10 mouse cellular contexts compared by ENCODE assay signal in the genomic region with DNA sequence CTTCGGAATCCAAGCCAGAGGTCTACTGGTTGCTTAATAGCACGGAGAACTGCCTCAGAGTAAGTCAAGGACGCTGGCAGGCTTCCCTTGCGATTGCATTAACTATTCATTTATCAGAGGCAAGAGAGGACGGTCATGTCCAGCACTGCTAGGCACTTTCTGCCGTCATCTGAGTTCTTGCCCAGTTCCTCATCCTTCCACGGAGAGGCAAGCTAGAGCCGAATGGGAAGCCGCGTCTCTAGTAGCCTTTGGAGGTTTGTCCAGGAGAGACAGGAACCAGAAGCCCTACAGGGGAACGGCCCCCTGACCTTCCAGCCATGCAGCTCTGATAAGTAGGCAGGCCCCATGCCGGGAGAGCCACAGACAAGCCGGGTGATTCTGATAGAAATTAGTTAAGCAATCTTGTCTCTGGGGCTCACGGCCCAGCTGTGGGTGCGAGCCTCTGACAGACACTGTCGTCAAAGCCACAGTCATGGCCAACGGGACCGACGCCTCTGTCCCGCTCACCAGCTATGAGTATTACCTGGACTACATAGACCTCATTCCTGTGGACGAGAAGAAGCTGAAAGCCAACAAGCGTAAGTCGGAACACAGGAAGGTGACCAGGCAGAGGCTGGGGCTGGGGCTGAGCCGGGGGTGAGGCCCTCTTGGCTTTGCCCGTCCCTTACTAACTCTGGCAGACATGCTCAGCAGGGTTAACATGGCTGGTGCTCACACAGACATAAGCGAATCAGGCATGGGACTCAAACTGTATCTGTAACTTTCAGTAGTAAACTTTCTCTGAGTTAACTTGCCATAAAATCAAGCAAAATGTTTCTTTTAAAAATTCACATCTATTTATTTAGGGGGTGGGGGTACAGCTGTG. TPM values are rescaled to one million over a fixed set of nuclear protein-coding genes. Genes with fewer than 3 reads are reported as not detected.
DNase-seq lines count a peak whose midpoint lies in the region; ATAC-seq and TF ChIP-seq lines count a peak whose summit lies in the region.
"Had no signal": no experiment of that assay in that cellular context is flagged by ENCODE, and none has a peak within 500 bp of the region (broad histone marks: within the 10 kb centered on the region; RNA-seq: fewer than 3 reads in every experiment).

A gene (plus strand): TSS at position 116 of the 865 bp plus-strand sequence.

- H3K4me2 ChIP-seq in liver, embryonic 14.5 days (ENCODE audit: low read depth) = peak within 1 kb of the TSS; percentile 73
- no peak within 1 kb of the TSS for H3K4me2 ChIP-seq in hindbrain, embryonic 16.5 days (ENCODE audit: low read length)

- peak within 1 kb of the TSS; percentile 80 for H3K9ac ChIP-seq in liver, embryonic 14.5 days (replicated peaks)
- H3K9ac ChIP-seq in hindbrain, embryonic 16.5 days (ENCODE audit: low read depth, low read length) = no peak within 1 kb of the TSS

- H3K27me3 ChIP-seq in liver, embryonic 14.5 days (ENCODE audit: control insufficient read depth, insufficient read depth, low read length) = no peaks in the 10 kb centered on the region
- H3K27me3 ChIP-seq in hindbrain, embryonic 16.5 days (replicated peaks; ENCODE audit: control insufficient read depth, insufficient read depth, low read length) = no peaks in the 10 kb centered on the region

- H3K36me3 ChIP-seq in liver, embryonic 14.5 days (replicated peaks; ENCODE audit: control insufficient read depth, insufficient read depth, low read depth) = peaks cover 4% of the 10 kb centered on the region; the same call in 1 of the 2 replicates
- no peaks in the 10 kb centered on the region for H3K36me3 ChIP-seq in hindbrain, embryonic 16.5 days (ENCODE audit: control insufficient read depth, insufficient read depth, low read length)
- H3K36me3 ChIP-seq: G1E had no signal

- H3K4me1 ChIP-seq in liver, embryonic 14.5 days (replicated peaks; ENCODE audit: control insufficient read depth in 2 of 2, insufficient read depth in 2 of 2, low read length in 1 of 2) = peaks cover 15 to 36% of the 10 kb centered on the region in 2 experiments
- no peaks in the 10 kb centered on the region; the same call in 1 of the 2 replicates for H3K4me1 ChIP-seq in hindbrain, embryonic 16.5 days (ENCODE audit: control insufficient read depth, insufficient read depth, low read depth, low read length)

- H3K4me3 ChIP-seq in liver, embryonic 14.5 days (ENCODE audit: insufficient read depth in 1 of 2, low read depth in 2 of 2, low read length in 2 of 2) = peak within 1 kb of the TSS; percentile 62 to 72
- no peak within 1 kb of the TSS for H3K4me3 ChIP-seq in hindbrain, embryonic 16.5 days (ENCODE audit: low read length)

- peak; percentile 86 for DNase-seq in ovary, adult 18-20 months (ENCODE audit: low spot score)
- no peak for DNase-seq in ovary, postnatal 10 days (ENCODE audit: low spot score)
- peak; percentile 73 for DNase-seq in heart, adult 8-10 months (ENCODE audit: low spot score)
- DNase-seq in liver, embryonic 14.5 days (ENCODE audit: low read depth in 3 of 3, low spot score in 3 of 3) = peak in 2 of 3 experiments; percentile 20 to 50
- peak; percentile 62 for DNase-seq in testis, postnatal 14 days (ENCODE audit: low spot score)
- DNase-seq in right cerebral cortex, adult 18-20 months = no peak
- DNase-seq in thymus, postnatal 14 days = no peak

- H3K9me3 ChIP-seq in liver, embryonic 14.5 days (ENCODE audit: control insufficient read depth, low read length) = no peaks in the 10 kb centered on the region
- H3K9me3 ChIP-seq in hindbrain, embryonic 16.5 days (ENCODE audit: control insufficient read depth, low read length) = no peaks in the 10 kb centered on the region
- H3K9me3 ChIP-seq: G1E had no signal

- peak within 1 kb of the TSS; percentile 79 for H3K27ac ChIP-seq in liver, embryonic 14.5 days
- no peak within 1 kb of the TSS for H3K27ac ChIP-seq in hindbrain, embryonic 16.5 days (ENCODE audit: low read depth, low read length)

- 36% methylated on average over 26 of the region's 26 CpGs for WGBS in liver, embryonic 14.5 days (ENCODE audit: insufficient replicate concordance)
- WGBS in hindbrain, embryonic 16.5 days = 83% methylated on average over 26 of the region's 26 CpGs

- ATAC-seq in liver, embryonic 14.5 days (ENCODE audit: insufficient read depth) = peak; percentile 88
- no peak for ATAC-seq in hindbrain, embryonic 16.5 days

- TF ChIP-seq CTCF in liver, embryonic 14.5 days (IDR thresholded peaks at IDR 0.05; ENCODE audit: low read depth) = peak; percentile 76

- peak; percentile 63 for TF ChIP-seq EP300 in liver, embryonic 14.5 days (IDR thresholded peaks at IDR 0.05; ENCODE audit: low read depth)

RNA-seq across cellular contexts. Expression of the gene that starts here (rescaled TPM):
- 10 to 100 TPM; 13.4 to 20.0 (median 13.6) TPM for total RNA-seq in heart, adult 8-10 months (2022)
- polyA plus RNA-seq in liver, embryonic 14.5 days (2012; rRNA removed) = 44.0 and 45.1 TPM in 2 replicates
- polyA plus RNA-seq in liver, embryonic 14.5 days (2014; fragmentation: Nextera tagmentation; extraction: Ambion mirVana) = 53.6 and 60.7 TPM in 2 replicates
- polyA plus RNA-seq in hindbrain, embryonic 16.5 days (2015; fragmentation: Nextera tagmentation; extraction: Ambion mirVana) = 0.74 and 0.98 TPM in 2 replicates
- total RNA-seq: megakaryocyte-erythroid progenitor cell, adult 5-6 weeks had no signal
- polyA plus RNA-seq: G1E had no signal

Comparison
In these comparisons a context has a peak if more than half of its experiments do, and no peak if none do; other contexts are left out.
1. RNA of the gene that starts here (polyA plus RNA-seq): 44.0 to 60.7 TPM in liver, embryonic 14.5 days; 0.74 to 0.98 TPM in hindbrain, embryonic 16.5 days; every median in the first group is over 10 times any median in the second.
2. DNase-seq: peak in ovary, adult 18-20 months (single experiment), heart, adult 8-10 months (single experiment), liver, embryonic 14.5 days (2 of 3) and testis, postnatal 14 days (single experiment); none in ovary, postnatal 10 days (single experiment), right cerebral cortex, adult 18-20 months (single experiment) and thymus, postnatal 14 days (single experiment).